Mouse (Mus musculus): ENCODE measurements around the gene Krt16.
"Not testable (repeated sequence)": the region's sequence is repeated elsewhere in the genome, so short reads cannot be mapped to it uniquely, and the experiment has no call there.

The Krt16 gene

DNA sequence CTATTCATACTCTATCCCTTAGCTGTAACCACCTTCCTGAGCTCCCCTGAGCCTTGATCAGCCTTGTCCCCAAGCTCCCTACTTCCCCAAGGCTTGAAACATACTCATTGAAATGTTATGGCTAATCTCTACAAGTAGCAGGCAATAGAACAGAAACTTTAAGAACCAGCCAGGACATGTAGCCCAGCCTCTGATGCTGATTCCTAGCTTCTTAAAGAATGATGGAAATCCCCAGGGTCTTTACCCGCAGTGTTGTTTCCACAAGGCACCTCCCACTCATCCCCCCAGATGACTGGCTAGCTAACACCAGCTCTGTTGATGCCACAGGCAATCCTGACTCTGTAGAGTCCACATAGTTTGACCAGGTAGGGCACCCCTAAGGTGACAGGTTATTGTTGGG is 9.3 kb upstream of the Krt16 start:
- no peak for DNase-seq (ENCODE audit: low read depth, low spot score)

DNA sequence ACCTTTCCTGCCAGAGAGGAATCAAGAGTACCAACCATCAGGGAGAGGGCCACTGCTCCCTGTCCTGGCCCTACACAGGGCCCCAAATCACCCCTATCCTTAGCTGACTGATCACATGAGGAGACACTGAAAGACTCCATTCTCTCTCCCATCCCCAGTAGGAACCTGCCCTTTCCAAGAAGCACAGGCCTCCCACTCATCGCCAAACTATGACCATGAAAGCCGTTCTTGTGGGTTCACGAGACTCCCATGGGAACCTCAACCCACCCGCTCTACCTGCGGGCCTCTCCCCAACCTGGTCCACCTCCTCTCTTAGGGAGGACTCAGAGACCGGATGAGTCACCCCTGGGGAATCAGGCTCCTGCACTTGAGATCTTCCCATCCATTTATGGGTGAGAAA is 6.8 kb upstream of the Krt16 start:
- no peak for DNase-seq (ENCODE audit: low read depth, low spot score)

DNA sequence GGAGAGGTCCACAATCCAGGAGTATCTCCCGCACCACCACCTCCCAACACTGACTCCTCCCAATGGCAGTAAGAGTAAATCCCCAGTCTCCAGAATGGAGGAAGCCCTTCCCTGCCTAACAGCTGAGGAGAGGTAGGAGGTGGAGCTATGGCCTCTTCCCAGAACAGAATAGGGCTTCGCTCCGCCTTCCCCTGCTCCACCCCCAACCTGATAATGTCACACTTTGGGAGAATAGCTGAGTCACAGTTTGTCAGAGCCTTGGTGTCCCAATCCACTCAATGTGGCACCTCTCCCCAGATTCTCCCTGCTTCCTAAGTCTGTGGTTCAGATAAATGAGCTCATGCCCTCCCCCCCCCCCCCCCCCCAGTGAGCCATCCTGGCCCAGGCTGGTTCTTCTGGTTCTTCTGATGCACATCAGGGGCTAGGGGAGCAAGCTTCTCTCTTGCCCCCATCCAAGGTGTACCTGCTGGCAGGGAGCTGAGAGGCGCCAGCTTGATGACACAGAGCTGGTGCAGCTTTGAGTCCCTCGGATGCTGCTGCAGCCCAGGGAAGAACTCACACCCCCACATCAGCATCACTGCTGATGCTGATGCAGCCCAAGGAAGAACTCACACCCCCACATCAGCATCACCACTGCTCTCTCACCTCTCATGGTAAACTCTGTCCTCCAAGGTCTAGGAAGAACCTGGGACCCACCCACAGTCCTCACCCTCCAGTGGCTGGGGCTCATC is 5.8 kb upstream of the Krt16 start:
- no peak for DNase-seq (ENCODE audit: low read depth, low spot score)

DNA sequence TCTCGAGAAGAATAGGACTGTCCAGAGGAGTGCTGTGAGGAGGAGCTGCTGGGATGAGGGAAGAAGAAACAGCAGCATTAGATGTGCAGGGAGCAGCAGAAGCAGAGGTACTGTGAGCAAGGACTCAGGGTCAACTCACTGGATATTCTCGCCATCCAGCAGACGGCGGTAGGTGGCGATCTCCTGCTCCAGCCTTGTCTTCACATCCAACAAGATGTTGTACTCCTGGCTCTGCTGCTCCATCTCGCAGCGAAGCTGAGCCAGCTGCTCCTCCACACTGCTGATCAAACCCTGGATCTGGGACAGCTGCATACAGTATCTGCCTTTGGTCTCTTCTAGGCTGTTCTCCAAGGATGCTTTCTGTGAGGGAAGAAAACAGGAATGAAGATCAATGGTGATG is 2.2 kb downstream of the Krt16 start:
- DNase-seq (ENCODE audit: low read depth, low spot score), result not testable (repeated sequence)

DNA sequence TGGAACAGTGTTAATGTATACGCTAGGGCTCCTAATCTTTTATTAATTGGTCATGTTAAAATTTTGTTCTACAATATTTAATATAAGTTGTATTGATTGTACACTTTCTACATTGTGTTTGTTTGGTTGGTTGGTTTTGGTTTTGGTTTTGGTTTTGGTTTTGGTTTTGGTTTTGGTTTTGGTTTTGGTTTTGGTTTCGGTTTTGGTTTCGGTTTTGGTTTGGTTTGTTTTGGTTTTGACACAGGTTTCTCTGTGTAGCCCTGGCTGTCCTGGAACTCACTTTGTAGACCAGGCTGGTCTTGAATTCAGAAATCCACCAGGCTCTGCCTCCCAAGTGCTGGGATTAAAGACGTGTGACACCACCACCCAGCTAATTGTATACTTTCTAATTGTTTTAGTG is 8.4 kb downstream of the Krt16 start:
- not testable (repeated sequence) for DNase-seq (ENCODE audit: low read depth, low spot score)

DNA sequence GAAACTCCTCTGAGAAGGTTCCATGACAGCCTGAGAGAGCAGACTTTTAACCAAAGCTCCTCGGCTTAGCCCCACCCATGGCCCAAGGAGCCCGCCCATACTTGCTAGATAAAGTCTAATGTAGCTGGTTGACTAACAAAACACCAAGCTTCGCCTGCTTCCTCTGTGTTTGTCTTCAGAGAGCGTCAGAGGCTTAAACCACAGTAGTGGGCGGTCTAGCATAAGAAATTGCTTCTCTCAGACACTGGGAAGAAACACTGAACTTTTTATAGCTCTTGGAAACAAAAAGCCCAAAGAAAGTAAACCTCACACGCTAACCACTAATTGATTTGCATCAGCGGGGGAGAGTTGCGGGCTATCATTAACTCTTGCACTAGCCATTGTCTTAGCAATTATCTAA is 27.0 kb downstream of the Krt16 start:
- DNase-seq (ENCODE audit: low read depth, low spot score), result no peak

DNA sequence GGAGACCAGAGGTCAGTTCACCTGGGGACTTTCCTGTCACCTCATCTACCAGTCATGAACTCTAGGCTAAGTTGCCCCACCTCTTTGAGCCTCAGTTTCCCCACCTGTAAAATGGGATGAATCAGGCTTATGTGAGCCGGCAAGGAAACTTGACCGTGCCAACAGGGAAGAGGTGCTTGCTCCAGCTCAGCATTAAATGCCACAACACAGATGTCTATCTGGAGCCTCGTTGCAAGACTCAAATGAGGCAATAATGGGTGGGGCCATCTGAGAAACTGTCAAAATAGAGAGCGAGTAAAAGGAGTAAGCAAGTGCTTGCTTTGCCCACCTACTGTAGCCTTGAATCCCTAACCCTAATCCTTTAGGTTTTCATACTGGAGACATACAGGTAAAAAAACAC is 29.4 kb downstream of the Krt16 start:
- no peak for DNase-seq (ENCODE audit: low read depth, low spot score)

DNA sequence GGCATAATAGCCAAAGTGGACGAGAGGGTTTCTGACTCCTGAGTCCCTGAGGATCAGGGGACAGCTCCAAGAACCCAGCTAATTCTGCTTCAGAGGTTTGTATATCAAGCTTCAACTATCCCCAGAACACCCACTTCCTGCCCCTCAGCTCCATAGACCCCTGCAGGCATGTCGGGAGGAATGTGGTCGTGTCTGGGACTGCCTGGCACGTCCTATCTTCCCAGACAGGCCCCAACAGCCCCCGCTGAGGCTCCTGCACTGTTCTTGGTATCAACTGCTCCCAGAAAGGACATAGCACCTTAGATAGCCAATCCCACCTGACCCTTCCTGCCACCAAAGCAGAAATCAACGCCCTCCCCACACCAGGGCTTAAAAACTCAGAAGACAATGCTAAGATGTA is 40.2 kb downstream of the Krt16 start:
- DNase-seq (ENCODE audit: low read depth, low spot score), result no peak

DNA sequence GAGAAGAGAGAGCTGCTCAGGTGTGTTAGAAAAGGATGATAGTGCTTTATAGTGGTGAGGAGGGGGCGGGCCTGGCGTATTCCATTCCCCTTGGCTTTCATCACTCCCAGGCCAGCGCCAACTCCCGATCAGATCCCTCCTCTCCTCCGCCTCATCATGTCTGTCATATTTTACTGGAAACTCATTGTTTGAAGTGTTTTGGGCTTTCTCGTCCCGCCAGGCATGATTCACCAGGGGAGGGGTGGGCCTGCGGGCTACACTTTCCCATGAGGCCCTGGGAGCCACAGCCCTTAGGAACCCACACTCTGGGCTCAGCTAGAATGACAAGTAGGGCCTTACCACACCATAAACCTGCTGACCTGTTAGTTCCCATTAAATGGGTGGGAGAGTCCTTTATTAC is 41.2 kb downstream of the Krt16 start, which contains the start of gene Krt14:
Krt14 (minus strand) TSS at position 51 of the 400 bp plus-strand sequence.
- DNase-seq (ENCODE audit: low read depth, low spot score), result no peak

DNA sequence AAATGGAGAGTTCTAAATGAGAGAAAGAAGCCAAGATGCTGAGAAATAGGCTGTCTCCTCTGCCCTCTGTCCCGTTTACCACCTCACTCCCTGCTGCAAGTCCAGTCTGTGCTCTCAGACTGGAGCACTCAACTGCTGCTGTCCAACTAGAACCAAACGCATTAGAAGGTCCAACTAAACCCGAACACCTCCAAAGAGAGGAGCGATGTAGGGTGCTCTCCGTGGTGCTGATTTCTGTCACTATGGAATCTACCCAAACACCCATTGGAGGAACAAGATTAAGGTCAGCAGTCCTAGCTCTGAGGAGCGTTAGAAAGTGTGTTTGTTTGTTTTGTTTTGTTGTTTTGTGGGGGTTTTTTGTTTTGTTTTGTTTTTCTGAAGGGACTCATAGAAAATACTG is 45.3 kb downstream of the Krt16 start:
- no peak for DNase-seq (ENCODE audit: low read depth, low spot score)

DNA sequence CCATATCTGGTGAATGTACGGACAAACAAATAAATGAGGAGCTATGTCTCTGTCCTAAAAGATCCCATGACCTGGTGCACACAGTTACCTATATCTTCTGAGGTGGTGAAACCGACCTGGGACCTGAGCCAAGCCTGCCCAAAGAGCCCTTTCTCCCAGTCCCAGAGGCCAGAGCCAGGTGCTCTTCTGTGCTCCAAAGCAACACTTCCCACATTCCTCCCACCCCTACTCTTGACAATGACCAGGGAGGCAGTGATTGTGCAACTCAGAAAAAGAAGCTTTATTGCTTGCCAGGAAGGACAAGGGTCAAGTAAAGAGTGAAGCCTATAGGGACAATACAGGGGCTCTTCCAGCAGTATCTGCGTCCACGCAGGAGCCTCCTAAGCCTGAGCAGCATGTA is 45.8 kb downstream of the Krt16 start:
- no peak for DNase-seq (ENCODE audit: low read depth, low spot score)

DNA sequence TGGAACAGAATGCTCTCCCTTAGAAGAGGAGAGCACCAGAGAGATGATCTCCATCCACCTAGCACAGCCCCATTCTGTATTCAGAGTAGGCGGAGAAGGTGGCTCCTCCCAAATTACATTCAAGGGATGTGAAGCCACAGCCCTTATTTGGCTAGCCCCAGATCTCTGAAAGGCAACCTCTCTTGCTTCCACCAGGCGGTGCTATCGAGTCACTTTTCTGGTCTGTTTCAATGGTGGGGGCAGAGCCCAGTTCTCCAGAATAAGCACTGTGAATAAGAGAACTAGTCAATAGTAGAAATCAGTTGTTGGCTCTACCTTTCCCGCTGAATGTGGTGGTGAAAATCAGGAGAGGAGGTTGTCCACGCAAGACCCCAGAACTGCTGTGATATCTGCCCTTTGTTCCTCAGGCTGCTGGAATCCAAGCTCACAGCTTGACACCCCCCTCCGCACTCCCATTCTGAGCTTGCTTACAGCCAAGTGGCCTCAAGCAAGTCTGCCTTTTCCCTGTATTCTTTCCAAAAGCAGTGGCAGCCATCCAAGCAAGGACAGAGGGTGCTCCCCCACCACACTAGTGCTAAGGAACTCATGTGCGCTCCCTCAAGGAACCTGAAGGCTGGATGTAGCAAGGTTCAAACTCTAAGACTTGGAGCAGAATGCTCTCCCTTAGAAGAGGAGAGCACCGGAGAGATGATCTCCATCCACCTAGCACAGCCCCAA is 48.4 kb downstream of the Krt16 start:
- DNase-seq (ENCODE audit: low read depth, low spot score), result no peak

DNA sequence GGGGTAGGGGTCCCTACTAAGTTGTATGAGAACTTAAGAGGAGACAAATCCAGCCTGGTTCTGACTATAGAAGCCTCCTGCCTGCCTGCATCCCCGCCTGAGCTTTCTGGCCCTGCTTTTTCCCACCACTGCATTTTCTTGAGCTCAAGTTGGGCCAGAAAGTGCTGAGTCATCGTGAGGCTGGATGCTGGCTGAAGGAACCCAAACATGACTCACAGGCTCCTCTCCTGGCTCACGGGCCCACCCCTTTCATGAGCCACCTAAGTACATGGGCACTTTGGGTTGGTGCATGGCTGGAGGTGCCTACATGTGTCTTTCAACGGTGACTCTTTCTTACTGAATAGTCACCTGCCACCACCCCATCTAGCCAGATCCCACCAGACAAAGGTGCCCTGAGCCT is 50.0 kb downstream of the Krt16 start:
- DNase-seq (ENCODE audit: low read depth, low spot score), result no peak
